Mouse (Mus musculus) ES-E14 (cell line): Measurements from ENCODE around the gene Katnal1. TPM values are rescaled to one million over a fixed set of nuclear protein-coding genes. Genes with fewer than 3 reads are reported as not detected.

ENCODE experiments used
- DNase-seq: peaks from one replicate; pipeline ENCODE4 v3.0.0-alpha.2; 2013; ENCODE audit warnings: low read depth, low spot score
- H3K27ac ChIP-seq: 2 replicates; pipeline ENCODE4 v1.5.1; 2012; ENCODE audit warnings: low read depth, mild to moderate bottlenecking, low read length, moderate library complexity, mixed read lengths; ENCODE audit not compliant: poor library complexity, insufficient read depth, severe bottlenecking
- H3K36me3 ChIP-seq: 2 replicates; pipeline ENCODE4 v1.6.1; 2012; ENCODE audit warnings: mild to moderate bottlenecking, low read length, moderate library complexity, mixed read lengths; ENCODE audit not compliant: control insufficient read depth, poor library complexity, insufficient read depth, severe bottlenecking
- H3K4me1 ChIP-seq, 2 experiments: fragments of 150-350 bp in 1 of 2; sonication (generic) in 1 of 2; 2 replicates each; pipeline ENCODE4 v1.6.1; 2012; ENCODE audit warnings: low read length in 2 of 2, mild to moderate bottlenecking in 1 of 2, mixed read lengths in 1 of 2; ENCODE audit not compliant: control insufficient read depth in 2 of 2, insufficient read depth in 2 of 2, poor library complexity in 1 of 2
- H3K4me3 ChIP-seq, 2 experiments: fragments of 150-350 bp in 1 of 2; sonication (generic) in 1 of 2; 2 replicates each; pipeline ENCODE4 v1.5.1; 2012; ENCODE audit warnings: low read length in 2 of 2, low read depth in 1 of 2, mild to moderate bottlenecking in 1 of 2, mixed read lengths in 1 of 2; ENCODE audit not compliant: insufficient read depth in 1 of 2, poor library complexity in 1 of 2, severe bottlenecking in 1 of 2
- H3K9ac ChIP-seq: 2 replicates; pipeline ENCODE4 v1.6.1; 2012; ENCODE audit warnings: low read depth, mild to moderate bottlenecking, low read length, mixed read lengths; ENCODE audit not compliant: poor library complexity, insufficient read depth, severe bottlenecking
- H3K9me3 ChIP-seq: fragments of 150-350 bp; sonication (generic); 2 replicates; pipeline ENCODE4 v1.6.1; 2012; ENCODE audit warnings: low read depth, mild to moderate bottlenecking, low read length; ENCODE audit not compliant: control insufficient read depth, insufficient read depth
- CHD2 ChIP-seq: IDR thresholded peaks from 2 replicates; pipeline ENCODE4 v1.6.1; 2014; ENCODE audit warnings: mild to moderate bottlenecking, low read depth, low read length, inconsistent platforms
- HCFC1 ChIP-seq: IDR thresholded peaks from 2 replicates; pipeline ENCODE4 v1.6.1; 2012; ENCODE audit warnings: low read length, inconsistent platforms, borderline replicate concordance; ENCODE audit not compliant: insufficient read depth
- MAFK ChIP-seq: IDR thresholded peaks from 2 replicates; pipeline ENCODE4 v1.6.1; 2014; ENCODE audit warnings: mild to moderate bottlenecking, low read depth, low read length, inconsistent platforms; ENCODE audit not compliant: insufficient read depth
- ZC3H11A ChIP-seq: IDR thresholded peaks from 2 replicates; pipeline ENCODE4 v1.6.1; 2012; ENCODE audit warnings: low read depth, mild to moderate bottlenecking, inconsistent platforms, low read length, borderline replicate concordance
- ZNF384 ChIP-seq: IDR thresholded peaks from 2 replicates; pipeline ENCODE4 v1.6.1; 2012; ENCODE audit warnings: low read depth, low read length, inconsistent platforms
- in situ Hi-C, 2 experiments: fragments of 600-800 bp; cut with MboI; formaldehyde crosslinking; loops; one replicate each; pipeline ENCODE4 v1.15.1; 2025; ENCODE audit warnings: low sequenced_read_pairs in 2 of 2, inconsistent platforms in 1 of 2; ENCODE audit not compliant: unreplicated experiment in 2 of 2
- total RNA-seq: library from RNA; depleted of rRNA; stranded (reverse); fragments of 300-350 nt; gene quantifications from 2 replicates; pipeline ENCODE4 v1.2.3, GENCODE M21; 2012

Gene Katnal1
- total RNA-seq, 1 experiment: 5.8 TPM

- H3K9ac ChIP-seq: no peak overlapping the region; the same call in 1 of the 2 replicates
- DNase-seq: no peak
- no peaks in the 10 kb centered on the region for H3K9me3 ChIP-seq
- in situ Hi-C loops: no loop called here
- H3K27ac ChIP-seq: no peak overlapping the region
- no peaks in the 10 kb centered on the region; the same call in 1 of the 2 replicates for H3K36me3 ChIP-seq
- TF ChIP-seq HCFC1: no peak
- TF ChIP-seq ZNF384: no peak
- TF ChIP-seq ZC3H11A: peak; percentile 52; the same call in 1 of the 2 replicates
- H3K4me3 ChIP-seq: no peak overlapping the region
- no peaks in the 10 kb centered on the region for H3K4me1 ChIP-seq
These were observed 49.9 kb downstream of the Katnal1 start for GRCm38 (mm10) chr5:148879218-148879617.

- Histone ChIP-seq H3K4me1 (peaks cover 0 to 6% of the 10 kb centered on the region in 2 experiments; a peak in 1 of 4 replicates), H3K36me3 (no peaks in the 10 kb centered on the region), H3K9ac (no peak overlapping the region), H3K27ac (no peak overlapping the region), H3K4me3 (no peak overlapping the region), H3K9me3 (no peaks in the 10 kb centered on the region)
- DNase-seq: no peak
- in situ Hi-C loops: no loop called here
- no peak for TF ChIP-seq HCFC1
- no peak for TF ChIP-seq ZNF384
- TF ChIP-seq ZC3H11A: no peak
- TF ChIP-seq CHD2: no peak
- no peak for TF ChIP-seq MAFK
These were observed 56.0 kb downstream of the Katnal1 start for GRCm38 (mm10) chr5:148873116-148873515.

GRCm38 (mm10) chr5:148869583-148869982 lies 59.5 kb downstream of the Katnal1 start:
- in situ Hi-C loops: no loop called here
- Histone ChIP-seq H3K9ac (no peak overlapping the region), H3K27ac (no peak overlapping the region), H3K36me3 (no peaks in the 10 kb centered on the region), H3K9me3 (no peaks in the 10 kb centered on the region), H3K4me3 (no peak overlapping the region), H3K4me1 (peaks cover 0 to 6% of the 10 kb centered on the region in 2 experiments; a peak in 1 of 4 replicates)
- TF ChIP-seq CHD2 (no peak), MAFK (no peak), HCFC1 (no peak), ZC3H11A (no peak), ZNF384 (no peak)
- no peak for DNase-seq

- DNase-seq: no peak
- H3K9ac ChIP-seq: no peak overlapping the region
- H3K4me3 ChIP-seq: no peak overlapping the region
- TF ChIP-seq ZNF384 (no peak), HCFC1 (no peak), ZC3H11A (no peak), CHD2 (no peak), MAFK (no peak)
- H3K4me1 ChIP-seq: peaks cover 0 to 6% of the 10 kb centered on the region in 2 experiments; a peak in 1 of 4 replicates
- H3K27ac ChIP-seq: no peak overlapping the region
- in situ Hi-C loops: no loop called here
- no peaks in the 10 kb centered on the region for H3K9me3 ChIP-seq
- H3K36me3 ChIP-seq: no peaks in the 10 kb centered on the region
These were observed 61.4 kb downstream of the Katnal1 start for GRCm38 (mm10) chr5:148867766-148868165.

GRCm38 (mm10) chr5:148867171-148867570 lies 61.9 kb downstream of the Katnal1 start:
- H3K4me3 ChIP-seq: no peak overlapping the region
- no peak overlapping the region for H3K9ac ChIP-seq
- no peak for TF ChIP-seq HCFC1
- TF ChIP-seq ZC3H11A: no peak
- TF ChIP-seq MAFK: no peak
- TF ChIP-seq ZNF384: no peak
- TF ChIP-seq CHD2: no peak
- no peaks in the 10 kb centered on the region for H3K9me3 ChIP-seq
- no peak overlapping the region for H3K27ac ChIP-seq
- in situ Hi-C loops: no loop called here
- no peaks in the 10 kb centered on the region for H3K36me3 ChIP-seq
- peaks cover 0 to 9% of the 10 kb centered on the region in 2 experiments; a peak in 1 of 4 replicates for H3K4me1 ChIP-seq
- no peak for DNase-seq
